Mouse (Mus musculus) olfactory bulb, adult 2 months (tissue): ENCODE measurements around the gene Clrn1.

Experiments used
- CTCF ChIP-seq: fragments of 200-500 bp; IDR thresholded peaks from 2 replicates; pipeline ENCODE4 v1.5.1; 2012; ENCODE audit warnings: low read depth, mild to moderate bottlenecking, low read length, moderate library complexity; ENCODE audit not compliant: insufficient read depth
- POLR2A ChIP-seq: fragments of 200-500 bp; IDR thresholded peaks from 2 replicates; pipeline ENCODE4 v1.6.1; 2012; ENCODE audit warnings: mild to moderate bottlenecking, low read depth, low read length, moderate library complexity; ENCODE audit not compliant: insufficient read depth

DNA sequence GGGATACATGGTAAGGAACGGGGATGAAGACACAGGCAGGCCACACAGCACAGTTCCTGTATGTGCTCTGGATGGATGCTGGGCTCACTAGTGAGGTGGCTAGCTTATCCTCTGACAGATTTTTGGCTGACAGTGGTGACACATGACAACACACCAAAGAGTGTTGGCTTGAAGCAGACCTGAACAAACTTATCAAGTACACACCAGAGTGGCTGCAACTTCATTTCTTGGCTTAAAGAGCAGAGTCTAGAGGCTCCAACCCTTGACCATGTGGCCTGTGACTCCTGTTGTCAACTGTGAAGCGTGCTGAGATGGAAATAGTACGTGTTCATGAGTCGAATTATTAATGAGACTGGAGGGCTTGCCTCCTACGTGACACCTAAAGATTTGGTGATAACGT is 80.4 kb downstream of the Clrn1 start:
- TF ChIP-seq POLR2A (no peak), CTCF (no peak)
